Mouse (Mus musculus): Measurements from ENCODE around the gene Clybl. TPM values are rescaled to one million over a fixed set of nuclear protein-coding genes. Genes with fewer than 3 reads are reported as not detected.
A peak's percentile ranks its signal among the peaks of the same experiment; 100 is the strongest.

Clybl gene
- polyA plus RNA-seq, 1 experiment, result 40.6 TPM

DNA sequence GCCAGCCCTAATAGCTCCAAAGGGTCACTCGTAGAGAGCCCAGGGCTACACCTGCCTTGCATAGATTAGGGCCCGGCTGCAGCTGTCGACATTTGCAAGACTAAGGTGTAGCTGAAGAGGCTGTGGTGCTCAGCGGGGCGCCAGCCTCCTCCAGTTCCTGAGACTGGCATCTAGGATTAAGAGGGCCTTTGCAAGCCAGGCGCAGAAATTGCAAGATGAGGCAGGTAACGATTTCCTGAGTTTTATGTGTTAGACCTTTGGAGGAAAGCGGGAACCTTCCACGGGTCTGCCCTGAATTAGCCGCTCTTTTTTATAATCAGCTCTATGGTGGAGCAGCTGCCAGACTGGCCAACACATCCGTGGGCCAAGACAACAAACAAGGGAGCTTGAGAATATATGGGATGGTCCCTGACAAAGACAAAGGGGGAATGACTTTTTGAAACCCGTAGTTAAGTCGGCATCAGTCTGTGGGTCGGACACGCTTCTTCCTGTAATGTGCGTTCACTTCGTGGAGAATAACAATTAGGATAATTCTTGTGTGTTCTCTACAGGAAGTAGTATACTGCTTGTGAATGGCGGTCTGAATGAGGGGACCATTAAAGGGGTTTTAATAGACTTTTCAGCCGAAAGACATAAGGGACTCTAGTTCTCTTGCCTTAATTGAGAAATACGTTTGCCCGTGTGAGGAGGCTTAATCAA is 74.2 kb downstream of the Clybl start:
- H3K27ac ChIP-seq (ENCODE audit: insufficient read depth, low read length), result no peak overlapping the region
- TF ChIP-seq POLR2A (IDR thresholded peaks at IDR 0.05; ENCODE audit: borderline replicate concordance, insufficient read depth, low read length), result no peak
- TF ChIP-seq CTCF (IDR thresholded peaks at IDR 0.05; ENCODE audit: borderline replicate concordance, insufficient read depth, low read depth, low read length), result no peak
- H3K4me1 ChIP-seq (ENCODE audit: control insufficient read depth, insufficient read depth, low read length), result peaks cover 3% of the 10 kb centered on the region
- no peak overlapping the region for H3K4me3 ChIP-seq (replicated peaks; ENCODE audit: insufficient read depth, low read depth, low read length)
- WGBS, result 61% methylated on average over 21 of the region's 21 CpGs
- peak in 1 of 2 experiments; percentile 40 for DNase-seq
- no peaks in the 10 kb centered on the region for H3K27me3 ChIP-seq (ENCODE audit: control insufficient read depth, insufficient read depth, low read length)

DNA sequence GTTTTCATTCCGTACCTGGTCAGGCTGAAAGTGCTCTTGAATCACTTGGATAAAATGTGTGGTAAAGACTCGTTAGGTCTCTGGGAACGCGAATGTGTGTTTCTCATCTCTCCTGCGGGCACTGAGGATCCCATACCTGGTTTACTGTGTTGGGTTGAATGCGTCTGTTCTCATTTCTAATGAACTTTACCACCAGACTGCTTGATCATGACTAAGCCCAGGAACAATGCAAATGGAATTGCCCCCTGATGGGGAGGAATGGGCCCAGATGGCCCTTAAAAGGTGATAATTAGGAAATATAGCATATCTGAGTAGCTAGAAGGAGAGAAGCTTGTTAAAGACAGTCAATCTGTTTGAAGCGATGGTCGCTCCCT is 74.7 kb downstream of the Clybl start:
- Histone ChIP-seq H3K4me1 (ENCODE audit: control insufficient read depth, insufficient read depth, low read length) (peaks cover 3% of the 10 kb centered on the region), H3K27me3 (ENCODE audit: control insufficient read depth, insufficient read depth, low read length) (no peaks in the 10 kb centered on the region), H3K27ac (ENCODE audit: insufficient read depth, low read length) (no peak overlapping the region), H3K4me3 (replicated peaks; ENCODE audit: insufficient read depth, low read depth, low read length) (no peak overlapping the region)
- peak; percentile 48 to 75 for DNase-seq
- 43% methylated on average over 8 of the region's 8 CpGs for WGBS
- TF ChIP-seq POLR2A (IDR thresholded peaks at IDR 0.05; ENCODE audit: borderline replicate concordance, insufficient read depth, low read length), result no peak
- TF ChIP-seq CTCF (IDR thresholded peaks at IDR 0.05; ENCODE audit: borderline replicate concordance, insufficient read depth, low read depth, low read length), result no peak

DNA sequence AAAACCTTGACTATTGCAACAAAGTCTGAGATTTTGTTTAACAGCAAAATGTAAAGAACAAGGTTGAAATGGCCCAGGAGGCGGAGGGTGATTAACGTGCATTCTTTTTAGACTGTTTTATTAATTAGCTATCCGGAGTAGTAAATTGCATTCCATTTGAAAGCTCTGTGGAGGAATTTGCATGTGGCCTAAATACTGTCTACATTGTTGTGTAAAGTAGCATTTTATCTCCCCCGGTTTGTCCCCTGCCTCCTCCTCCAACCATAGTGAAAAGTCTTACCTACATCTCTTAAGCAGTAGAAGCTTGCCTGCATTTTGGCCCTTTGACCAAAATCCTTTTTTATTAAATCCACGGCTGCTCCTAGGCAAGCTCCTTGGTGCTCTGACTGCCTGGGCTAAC is 76.8 kb downstream of the Clybl start:
- Histone ChIP-seq H3K27me3 (ENCODE audit: control insufficient read depth, insufficient read depth, low read length) (no peaks in the 10 kb centered on the region), H3K27ac (ENCODE audit: insufficient read depth, low read length) (no peak overlapping the region), H3K4me3 (replicated peaks; ENCODE audit: insufficient read depth, low read depth, low read length) (no peak overlapping the region), H3K4me1 (ENCODE audit: control insufficient read depth, insufficient read depth, low read length) (peaks cover 3% of the 10 kb centered on the region)
- no peak for TF ChIP-seq CTCF (IDR thresholded peaks at IDR 0.05; ENCODE audit: borderline replicate concordance, insufficient read depth, low read depth, low read length)
- no peak for TF ChIP-seq POLR2A (IDR thresholded peaks at IDR 0.05; ENCODE audit: borderline replicate concordance, insufficient read depth, low read length)
- no peak for DNase-seq
- WGBS, result 86% methylated on average over 5 of the region's 5 CpGs

DNA sequence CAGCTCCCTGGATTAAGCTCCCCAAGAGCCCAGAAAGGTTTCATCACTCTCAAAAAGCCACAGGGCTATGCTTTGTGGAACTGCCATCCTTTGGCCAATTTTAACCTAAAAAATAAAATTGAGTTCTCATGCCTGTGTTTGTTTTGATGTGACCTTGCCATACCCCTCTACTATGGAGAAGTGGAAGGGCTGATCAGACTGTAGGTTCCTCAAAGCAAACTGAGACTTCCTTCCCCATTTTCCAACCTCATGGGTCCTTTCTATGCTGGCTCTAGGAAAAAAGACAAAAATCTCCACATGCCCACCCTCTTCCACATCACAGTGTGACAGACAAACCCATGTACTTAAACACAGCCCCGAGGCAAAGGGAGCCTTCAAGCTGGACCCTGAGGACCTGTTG is 79.7 kb downstream of the Clybl start:
- WGBS, result 93% methylated on average over 1 of the region's 1 CpGs

DNA sequence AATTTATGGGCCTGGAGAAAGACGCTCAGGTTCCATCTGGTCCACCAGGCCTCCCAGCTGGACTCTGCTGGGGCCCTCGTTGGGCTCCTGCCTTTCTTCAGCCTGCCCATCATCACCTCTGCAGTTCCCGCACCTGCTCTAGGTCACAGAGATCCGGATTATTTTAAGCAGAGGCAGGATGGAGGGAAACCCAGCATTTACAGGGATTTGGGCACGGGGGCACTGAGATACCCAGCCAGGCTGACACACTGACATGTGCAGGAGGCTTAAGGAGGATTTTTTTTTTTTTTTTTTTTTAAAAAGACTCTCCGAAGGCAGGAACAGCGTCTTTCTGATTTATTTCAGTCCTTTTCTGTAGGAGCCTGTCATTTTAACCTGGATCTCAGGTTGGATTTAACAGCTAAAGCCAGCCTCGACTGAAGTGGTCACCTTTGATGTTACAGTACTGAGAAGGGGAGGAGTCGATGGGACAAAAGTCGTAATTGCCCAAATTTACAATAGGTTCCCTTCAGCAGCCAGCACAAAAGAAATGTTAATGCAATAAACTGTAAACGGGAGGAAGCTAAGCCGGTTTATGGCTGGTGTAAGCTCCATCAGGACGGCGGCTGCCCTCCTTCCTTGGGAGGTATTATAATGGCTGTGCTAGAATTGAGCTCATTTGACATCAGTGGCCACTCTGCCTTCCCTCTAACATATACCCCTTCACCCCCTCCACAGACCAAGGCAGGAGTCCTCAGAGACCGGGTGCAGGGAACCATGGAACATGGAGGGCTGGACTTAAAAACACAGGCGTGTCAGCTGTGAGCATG is 81.6 kb downstream of the Clybl start:
- H3K4me3 ChIP-seq (replicated peaks; ENCODE audit: insufficient read depth, low read depth, low read length), result no peak overlapping the region
- WGBS, result 66% methylated on average over 16 of the region's 16 CpGs
- no peak for TF ChIP-seq POLR2A (IDR thresholded peaks at IDR 0.05; ENCODE audit: borderline replicate concordance, insufficient read depth, low read length)
- TF ChIP-seq CTCF (IDR thresholded peaks at IDR 0.05; ENCODE audit: borderline replicate concordance, insufficient read depth, low read depth, low read length), result no peak
- H3K27me3 ChIP-seq (ENCODE audit: control insufficient read depth, insufficient read depth, low read length), result no peaks in the 10 kb centered on the region
- H3K4me1 ChIP-seq (ENCODE audit: control insufficient read depth, insufficient read depth, low read length), result no peaks in the 10 kb centered on the region
- peak; percentile 35 to 40 for DNase-seq
- no peak overlapping the region for H3K27ac ChIP-seq (ENCODE audit: insufficient read depth, low read length)

More for the DNA sequence above, 79.7 kb downstream of the Clybl start:
- H3K4me3 ChIP-seq (replicated peaks; ENCODE audit: insufficient read depth, low read depth, low read length), result no peak overlapping the region
- H3K27me3 ChIP-seq (ENCODE audit: control insufficient read depth, insufficient read depth, low read length), result no peaks in the 10 kb centered on the region
- TF ChIP-seq POLR2A (IDR thresholded peaks at IDR 0.05; ENCODE audit: borderline replicate concordance, insufficient read depth, low read length) (no peak), CTCF (IDR thresholded peaks at IDR 0.05; ENCODE audit: borderline replicate concordance, insufficient read depth, low read depth, low read length) (no peak)
- DNase-seq, result no peak
- no peak overlapping the region for H3K27ac ChIP-seq (ENCODE audit: insufficient read depth, low read length)
- H3K4me1 ChIP-seq (ENCODE audit: control insufficient read depth, insufficient read depth, low read length), result no peaks in the 10 kb centered on the region; the same call in 1 of the 2 replicates

DNA sequence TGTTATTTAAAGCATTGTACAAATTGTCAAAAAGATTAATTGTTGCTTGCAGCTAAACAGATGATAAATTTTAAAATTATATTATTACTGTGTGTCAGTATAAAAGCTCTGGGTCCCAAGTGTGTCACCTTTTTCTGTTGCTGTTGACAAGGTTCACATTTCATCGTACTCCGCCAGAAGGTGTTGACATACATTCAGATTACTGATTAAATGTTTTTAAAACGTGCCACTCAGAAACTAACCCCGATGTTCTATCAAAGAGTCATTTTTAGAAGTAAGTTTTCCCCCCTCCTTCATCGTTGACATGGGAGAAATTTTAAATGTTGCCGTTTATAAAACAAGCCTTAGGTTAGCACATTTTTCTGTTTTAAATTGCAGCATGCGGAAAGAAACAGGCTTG is 83.7 kb downstream of the Clybl start:
- TF ChIP-seq POLR2A (IDR thresholded peaks at IDR 0.05; ENCODE audit: borderline replicate concordance, insufficient read depth, low read length) (no peak), CTCF (IDR thresholded peaks at IDR 0.05; ENCODE audit: borderline replicate concordance, insufficient read depth, low read depth, low read length) (no peak)
- no peak for DNase-seq
- Histone ChIP-seq H3K4me1 (ENCODE audit: control insufficient read depth, insufficient read depth, low read length) (no peaks in the 10 kb centered on the region), H3K27ac (ENCODE audit: insufficient read depth, low read length) (no peak overlapping the region), H3K4me3 (replicated peaks; ENCODE audit: insufficient read depth, low read depth, low read length) (no peak overlapping the region), H3K27me3 (ENCODE audit: control insufficient read depth, insufficient read depth, low read length) (no peaks in the 10 kb centered on the region)
- 88% methylated on average over 7 of the region's 7 CpGs for WGBS

DNA sequence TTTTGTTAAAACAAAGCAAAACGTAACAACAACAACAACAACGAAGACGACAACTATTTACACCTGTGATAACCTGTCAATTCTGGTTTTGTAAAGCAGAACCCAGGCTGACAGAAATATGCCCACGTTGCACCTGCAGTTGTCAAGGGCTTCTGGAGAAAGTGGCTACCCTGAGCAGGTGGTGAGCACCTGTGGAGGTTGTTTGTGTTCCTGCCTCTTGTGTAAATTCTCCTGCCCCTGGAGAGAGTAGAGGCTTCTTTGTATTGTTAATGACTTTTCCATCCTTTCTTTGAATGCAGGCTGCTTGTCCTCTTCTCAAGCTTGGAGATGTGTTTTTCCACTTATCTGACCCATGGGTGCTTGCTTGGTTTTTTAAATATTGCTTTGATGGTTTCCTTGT is 86.1 kb downstream of the Clybl start:
- H3K4me3 ChIP-seq (replicated peaks; ENCODE audit: insufficient read depth, low read depth, low read length), result no peak overlapping the region
- H3K27ac ChIP-seq (ENCODE audit: insufficient read depth, low read length), result no peak overlapping the region
- WGBS, result 73% methylated on average over 4 of the region's 4 CpGs
- no peak for TF ChIP-seq CTCF (IDR thresholded peaks at IDR 0.05; ENCODE audit: borderline replicate concordance, insufficient read depth, low read depth, low read length)
- TF ChIP-seq POLR2A (IDR thresholded peaks at IDR 0.05; ENCODE audit: borderline replicate concordance, insufficient read depth, low read length), result no peak
- DNase-seq, result no peak
- H3K27me3 ChIP-seq (ENCODE audit: control insufficient read depth, insufficient read depth, low read length), result no peaks in the 10 kb centered on the region
- no peaks in the 10 kb centered on the region; the same call in 1 of the 2 replicates for H3K4me1 ChIP-seq (ENCODE audit: control insufficient read depth, insufficient read depth, low read length)

All from cerebellum, adult 2 months (tissue).